Mouse (Mus musculus) left cerebral cortex, adult 9 months (tissue): ENCODE measurements around the gene Zfp691.

Experiments used
- DNase-seq, 2 experiments: peaks; one replicate each; pipeline ENCODE4 v3.0.0; 2022; ENCODE audit warnings: low spot score in 2 of 2

The Zfp691 gene

DNA sequence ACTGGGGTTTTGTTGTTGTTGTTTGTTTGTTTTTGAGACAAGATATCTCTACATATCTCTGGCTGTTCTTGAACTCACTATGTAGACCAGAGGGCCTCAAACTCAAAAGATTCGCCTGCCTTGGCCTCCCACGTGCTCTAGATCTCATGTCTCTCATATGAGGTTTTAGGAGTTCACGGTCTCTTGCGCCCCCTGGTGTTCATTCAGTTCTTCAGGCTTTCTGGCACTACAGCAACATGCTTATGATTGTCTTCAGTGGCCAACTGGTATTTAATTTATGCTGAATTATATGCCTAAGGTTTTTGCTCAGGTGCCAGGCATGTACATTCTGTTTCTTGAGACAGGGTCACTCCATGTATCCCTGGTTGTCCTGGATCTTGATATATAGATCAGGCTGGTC lies 6.3 kb downstream of the Zfp691 start:
- DNase-seq = peak; percentile 49 to 92

DNA sequence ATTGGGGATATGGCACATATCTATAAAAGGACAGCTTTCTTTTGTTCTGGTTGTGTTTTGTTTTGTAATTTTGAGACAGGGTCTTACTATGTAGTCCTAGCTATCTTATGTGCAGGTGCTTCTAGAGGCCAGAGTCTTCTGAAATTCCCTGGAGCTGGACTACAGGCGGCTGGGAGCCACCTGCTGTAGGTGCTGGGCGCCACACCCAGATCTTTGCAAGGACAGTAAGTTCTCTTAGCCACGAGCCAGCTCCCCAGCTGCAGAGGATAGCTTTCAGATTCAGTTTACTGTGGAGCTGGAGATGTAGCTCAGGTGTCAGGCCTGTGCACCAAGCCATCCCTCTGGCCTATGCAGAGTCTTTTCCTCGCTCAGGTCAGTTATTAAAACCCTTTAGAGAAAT lies 6.9 kb downstream of the Zfp691 start:
- no peak for DNase-seq

DNA sequence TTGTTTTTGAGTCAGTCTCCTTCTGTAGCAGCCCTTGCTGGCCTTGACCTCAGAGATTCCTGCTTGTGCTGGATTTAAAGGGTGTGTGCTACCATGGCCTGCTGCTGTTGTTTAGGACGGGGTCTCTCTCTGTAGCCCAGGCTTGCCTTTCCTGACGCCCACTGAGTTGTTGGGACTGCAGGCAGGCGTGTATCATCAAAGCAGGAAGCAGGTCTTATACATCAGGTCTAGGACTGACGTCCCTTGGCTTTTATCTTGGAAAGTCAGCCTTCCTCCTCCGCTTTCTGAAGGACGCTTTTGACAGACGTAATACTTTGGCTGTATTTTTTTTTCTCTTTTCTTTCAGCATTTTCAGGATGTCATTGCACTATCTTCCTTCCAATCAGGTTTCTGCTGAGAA lies 8.1 kb downstream of the Zfp691 start:
- DNase-seq = no peak

DNA sequence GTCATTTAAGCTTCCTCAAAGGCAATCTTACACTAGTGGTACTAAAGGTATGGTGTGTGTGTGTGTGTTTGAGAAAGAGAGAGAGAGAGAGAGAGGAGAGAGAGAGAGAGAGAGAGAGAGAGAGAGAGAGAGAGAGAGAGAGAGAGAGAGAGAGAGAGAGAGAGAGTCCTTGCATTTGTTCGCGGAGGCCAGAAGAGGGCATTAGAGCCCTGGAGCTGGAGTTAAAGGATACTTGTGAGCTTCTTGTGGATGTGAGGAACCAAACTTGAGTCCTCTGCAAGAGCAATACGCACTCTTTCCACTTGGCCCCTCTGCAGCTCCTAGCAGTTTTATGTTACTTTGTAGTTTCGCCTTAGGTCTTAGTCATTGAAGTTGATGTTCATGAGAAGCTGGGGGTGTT lies 11.0 kb downstream of the Zfp691 start:
- DNase-seq = no peak

DNA sequence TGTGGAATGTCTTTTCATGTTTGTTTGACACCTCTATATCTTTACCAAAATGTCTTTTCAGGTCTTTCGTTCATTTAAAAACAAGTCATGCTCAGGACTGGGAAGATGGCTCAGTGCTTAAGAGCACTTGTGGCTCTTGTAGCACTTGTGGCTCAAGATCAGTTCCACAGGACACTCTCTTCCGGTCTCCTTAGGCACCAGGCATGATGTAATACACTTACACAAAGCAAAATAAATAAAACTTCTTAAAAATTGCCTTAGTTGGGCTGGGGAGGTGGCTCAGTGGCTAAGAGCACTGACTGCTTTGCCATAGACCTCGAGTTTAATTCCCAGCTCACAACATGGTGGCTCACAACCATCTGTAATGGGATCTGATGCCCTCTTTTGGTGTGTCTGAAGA lies 12.6 kb downstream of the Zfp691 start:
- DNase-seq = no peak

DNA sequence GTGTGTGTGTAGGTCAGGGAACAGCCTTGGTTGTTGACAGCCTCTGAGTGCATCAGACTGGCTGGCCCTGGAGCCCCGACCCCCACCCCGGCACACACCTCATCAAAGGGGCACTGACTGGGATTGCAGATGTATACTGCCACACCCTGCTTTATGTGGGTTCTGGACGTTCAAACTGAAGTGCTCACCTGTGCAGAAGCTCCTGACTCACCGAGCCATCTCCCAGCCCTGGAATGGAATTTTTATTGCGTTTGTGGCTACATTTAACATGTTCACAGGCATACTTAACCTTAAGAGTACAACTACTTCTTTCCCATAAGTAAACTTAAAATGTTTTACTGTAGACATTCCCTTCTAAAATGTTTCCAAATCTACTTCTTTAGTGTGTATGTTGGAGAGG lies 16.1 kb downstream of the Zfp691 start:
- no peak for DNase-seq

DNA sequence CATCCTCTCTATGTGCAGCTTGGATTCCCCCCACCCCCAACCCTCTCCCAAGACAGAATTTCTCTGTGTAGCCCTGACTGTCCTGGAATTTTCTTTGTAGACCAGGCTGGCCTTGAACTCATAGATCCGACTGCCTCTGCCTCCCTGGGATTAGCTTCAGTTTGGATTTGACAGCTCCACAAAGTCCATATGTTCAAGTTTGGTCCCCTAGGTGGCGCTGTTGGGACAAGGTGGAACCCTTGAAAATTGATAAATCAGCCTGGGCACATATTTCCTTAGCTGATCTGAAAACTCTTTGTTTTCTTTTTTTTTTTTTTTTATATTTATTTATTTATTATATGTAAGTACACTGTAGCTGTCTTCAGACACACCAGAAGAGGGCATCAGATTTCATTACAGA lies 16.8 kb downstream of the Zfp691 start:
- peak in 1 of 2 experiments; percentile 55 for DNase-seq

DNA sequence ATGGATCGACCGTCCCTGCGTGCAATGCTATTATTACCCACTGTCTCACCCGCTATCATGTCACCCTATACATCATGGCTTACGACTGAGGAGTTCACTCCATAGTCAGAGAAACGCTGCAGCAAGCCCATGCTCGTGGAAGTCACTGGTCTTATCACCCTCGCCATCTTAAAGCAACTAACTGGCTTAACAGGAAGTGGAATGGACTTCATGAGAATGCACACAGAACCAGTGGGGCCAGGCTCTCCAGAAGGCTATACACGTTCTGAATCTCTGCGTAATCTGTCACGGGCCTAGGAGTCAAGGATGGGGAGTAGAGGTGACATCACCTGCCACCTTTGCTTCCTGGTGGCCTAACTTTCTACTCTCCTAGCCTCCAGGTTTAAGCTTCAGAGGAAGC lies 25.3 kb downstream of the Zfp691 start:
- no peak for DNase-seq

DNA sequence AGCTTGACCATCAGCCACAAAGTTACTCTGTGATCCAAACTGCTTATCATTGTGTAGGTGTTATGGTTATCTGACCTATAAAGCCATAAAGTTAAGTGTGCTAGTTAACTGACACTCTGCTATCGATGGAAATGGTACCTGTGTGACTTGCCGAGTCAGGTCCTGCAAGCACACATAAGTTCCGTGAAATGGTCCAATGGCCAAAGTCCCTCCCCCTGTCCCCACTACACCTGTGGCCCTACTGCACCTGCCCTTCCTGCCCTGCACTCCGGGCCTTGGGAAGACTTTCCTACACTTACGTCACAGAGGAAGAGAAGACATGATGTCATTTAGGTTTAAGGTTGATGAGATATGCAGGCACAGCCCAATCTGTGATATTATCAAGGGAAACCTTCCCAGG lies 26.6 kb downstream of the Zfp691 start:
- no peak for DNase-seq

DNA sequence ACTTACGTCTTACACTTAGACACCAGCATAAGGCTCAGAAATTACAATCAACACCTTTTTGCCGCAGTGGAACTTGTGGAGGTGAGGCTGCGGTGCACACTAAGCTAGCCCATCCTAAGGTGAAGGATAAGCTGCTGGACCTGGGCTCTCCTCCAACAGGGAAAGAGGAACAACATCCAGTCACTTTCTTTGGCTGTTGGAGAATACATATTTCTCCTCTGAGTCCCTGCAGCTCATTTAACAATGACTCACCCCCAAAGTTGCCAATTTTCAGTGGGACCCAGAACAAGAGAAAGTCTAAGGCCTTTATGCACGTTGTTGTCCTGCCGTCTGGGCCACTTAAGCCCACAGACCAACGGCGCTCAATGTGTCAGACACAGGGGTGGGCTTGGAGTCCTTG lies 27.2 kb downstream of the Zfp691 start:
- no peak for DNase-seq

DNA sequence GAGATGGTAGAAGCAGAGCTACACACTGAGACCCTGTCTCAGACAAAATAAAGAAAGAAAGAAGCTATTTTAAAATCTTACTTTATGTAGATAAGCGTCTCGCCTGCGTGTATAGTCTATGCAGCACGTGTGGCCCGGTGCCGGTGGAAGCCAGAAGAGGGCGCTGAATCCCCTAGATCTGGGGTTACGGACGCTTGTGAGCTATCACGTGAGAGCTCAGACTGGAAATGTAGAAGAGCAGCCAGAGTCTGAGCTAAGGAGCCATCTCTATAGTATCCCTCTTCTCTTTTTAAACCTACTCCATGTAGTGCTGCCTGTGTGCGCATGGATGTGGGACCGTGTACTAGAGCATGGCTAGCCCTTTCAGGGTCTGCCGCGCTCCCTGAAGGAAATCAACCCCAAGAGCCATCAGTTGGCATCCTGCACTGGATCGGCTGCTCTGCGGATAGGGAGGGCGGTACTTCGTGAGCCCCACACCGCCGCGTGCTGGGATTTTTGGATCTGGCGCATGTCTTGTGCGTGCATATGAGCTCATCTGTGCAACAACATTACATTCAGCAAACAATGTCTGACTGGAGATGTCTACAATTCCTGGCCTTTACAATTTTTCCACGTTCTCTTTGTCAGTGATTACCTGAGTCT lies 31.6 kb downstream of the Zfp691 start:
- DNase-seq = peak in 1 of 2 experiments; percentile 46

DNA sequence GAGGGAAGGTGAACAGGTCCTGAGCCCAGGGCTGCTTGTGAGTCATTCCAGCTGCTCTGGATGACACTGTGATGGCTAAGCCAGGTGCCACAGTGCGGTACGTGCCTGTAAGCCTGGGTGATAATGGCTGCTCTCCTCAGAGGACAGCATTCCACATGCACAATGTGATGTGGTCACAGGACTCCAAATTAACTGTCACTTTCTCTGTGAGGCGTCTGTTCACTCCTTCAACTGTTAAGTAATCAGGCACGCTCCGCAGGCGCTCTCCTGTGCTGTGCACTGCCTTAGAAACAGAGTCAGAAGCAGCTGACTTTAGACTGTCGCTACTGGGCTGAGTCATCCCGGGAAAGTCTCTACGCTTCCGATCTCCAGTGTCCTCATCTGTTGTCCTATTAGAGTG lies 32.8 kb downstream of the Zfp691 start:
- no peak for DNase-seq

DNA sequence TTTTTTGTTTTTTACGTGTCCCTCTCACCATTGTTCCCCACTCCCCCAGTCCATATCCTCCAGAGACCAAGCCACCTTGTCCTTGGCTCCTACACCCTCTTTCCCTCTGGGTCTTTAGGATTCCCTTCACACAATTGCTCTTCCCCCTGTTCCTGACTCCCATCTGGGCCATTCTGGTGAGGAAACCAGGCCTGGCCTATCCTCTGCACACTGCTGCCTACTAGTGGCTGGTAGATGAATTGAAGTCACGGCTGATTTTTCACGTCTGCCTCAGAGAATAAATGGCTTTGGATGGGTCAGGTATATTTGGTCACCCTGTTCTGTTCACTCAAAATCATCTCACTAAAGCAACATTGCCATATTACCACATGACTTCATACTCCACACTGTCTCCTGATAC lies 33.9 kb downstream of the Zfp691 start:
- no peak for DNase-seq

DNA sequence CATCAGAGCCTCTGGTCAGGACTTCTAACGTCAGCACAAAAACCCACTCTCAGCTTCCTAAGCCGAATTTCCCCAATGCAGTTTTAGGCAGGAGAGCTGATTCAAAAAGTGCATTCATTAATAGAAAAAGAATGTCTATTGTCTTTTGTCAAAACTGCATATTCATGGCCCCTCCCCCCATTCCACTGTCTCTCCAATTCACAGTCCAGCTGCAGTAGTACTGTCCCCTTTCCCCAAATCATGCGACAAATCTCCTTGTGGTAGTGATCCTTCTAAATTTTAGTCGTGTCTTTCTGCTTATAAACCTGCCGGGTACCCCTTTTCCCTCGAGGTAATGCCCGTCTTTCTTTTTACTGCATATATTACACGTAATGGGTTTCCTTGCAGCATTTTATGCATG lies 35.2 kb downstream of the Zfp691 start:
- DNase-seq = no peak

DNA sequence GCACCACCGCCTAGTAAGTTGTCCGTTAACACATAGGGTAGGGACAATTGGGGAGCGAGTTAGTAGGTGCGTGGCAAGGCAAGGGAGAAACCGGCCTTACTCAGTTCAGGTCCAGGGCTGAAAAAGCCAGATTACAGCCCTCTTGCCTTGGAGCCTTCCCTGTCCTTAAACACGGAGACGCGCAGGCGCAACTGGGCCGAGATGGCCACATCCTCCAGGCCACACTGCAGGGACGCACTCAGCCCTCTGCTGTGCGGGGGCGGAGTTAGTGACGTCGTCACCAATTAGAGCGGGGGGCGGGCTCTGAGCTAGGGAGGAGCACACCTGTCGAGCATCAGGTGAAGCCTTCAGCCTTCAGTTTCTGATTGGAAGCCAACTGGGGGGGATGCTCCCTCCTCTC lies 35.8 kb downstream of the Zfp691 start:
- DNase-seq = peak in 1 of 2 experiments; percentile 74

DNA sequence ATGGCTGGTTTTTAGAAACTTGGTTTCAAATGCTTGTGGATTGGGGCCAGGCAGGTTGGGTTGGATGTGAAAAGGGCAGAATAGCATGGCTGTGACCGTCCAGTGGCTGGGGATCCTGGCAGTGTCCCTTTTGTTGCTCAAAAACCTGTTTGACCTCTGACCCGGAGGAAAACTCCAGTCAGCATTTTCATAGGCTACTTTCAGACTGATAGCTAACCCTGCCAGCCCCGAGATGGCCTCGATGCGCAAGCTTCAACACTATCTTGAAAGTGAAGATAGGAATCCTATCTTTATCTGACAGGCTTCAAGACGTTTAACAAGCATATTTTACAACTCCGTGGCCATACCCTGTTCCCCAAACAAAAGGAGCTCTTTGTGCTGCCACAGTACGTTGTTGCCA lies 36.7 kb downstream of the Zfp691 start:
- no peak for DNase-seq

DNA sequence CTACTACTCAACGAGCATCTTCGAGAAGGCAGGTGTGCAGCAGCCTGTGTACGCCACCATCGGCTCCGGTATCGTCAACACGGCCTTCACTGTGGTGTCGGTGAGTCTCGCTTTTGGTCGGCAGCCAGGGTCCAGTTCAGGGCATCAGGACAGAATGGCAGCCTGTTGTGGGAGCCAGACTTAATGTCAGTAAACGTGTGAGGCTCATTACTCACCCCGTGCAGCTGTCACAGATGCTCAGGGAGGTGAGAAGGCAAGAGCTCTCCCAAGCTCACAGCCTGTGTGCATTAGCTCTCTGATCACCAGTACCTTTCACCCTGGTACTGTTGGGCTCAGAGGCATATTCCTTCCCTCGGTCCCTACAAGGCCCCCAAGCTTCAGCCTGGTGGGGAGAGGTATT lies 40.1 kb downstream of the Zfp691 start:
- DNase-seq = no peak

DNA sequence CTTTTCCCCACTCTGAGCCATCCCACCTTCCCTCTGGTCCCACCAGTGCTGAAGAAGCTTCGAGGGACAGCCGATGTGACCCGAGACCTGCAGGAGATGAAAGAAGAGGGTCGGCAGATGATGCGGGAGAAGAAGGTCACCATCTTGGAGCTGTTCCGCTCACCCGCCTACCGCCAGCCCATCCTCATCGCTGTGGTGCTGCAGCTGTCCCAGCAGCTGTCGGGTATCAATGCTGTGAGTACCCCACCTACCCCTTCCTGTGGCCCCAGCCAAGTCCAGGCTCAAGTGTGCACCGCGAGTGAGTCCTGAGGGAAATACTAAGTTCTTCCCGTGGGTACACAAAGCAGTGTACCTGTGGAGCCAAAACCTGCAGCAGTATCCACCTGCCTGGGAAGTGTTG lies 40.7 kb downstream of the Zfp691 start:
- DNase-seq = no peak

DNA sequence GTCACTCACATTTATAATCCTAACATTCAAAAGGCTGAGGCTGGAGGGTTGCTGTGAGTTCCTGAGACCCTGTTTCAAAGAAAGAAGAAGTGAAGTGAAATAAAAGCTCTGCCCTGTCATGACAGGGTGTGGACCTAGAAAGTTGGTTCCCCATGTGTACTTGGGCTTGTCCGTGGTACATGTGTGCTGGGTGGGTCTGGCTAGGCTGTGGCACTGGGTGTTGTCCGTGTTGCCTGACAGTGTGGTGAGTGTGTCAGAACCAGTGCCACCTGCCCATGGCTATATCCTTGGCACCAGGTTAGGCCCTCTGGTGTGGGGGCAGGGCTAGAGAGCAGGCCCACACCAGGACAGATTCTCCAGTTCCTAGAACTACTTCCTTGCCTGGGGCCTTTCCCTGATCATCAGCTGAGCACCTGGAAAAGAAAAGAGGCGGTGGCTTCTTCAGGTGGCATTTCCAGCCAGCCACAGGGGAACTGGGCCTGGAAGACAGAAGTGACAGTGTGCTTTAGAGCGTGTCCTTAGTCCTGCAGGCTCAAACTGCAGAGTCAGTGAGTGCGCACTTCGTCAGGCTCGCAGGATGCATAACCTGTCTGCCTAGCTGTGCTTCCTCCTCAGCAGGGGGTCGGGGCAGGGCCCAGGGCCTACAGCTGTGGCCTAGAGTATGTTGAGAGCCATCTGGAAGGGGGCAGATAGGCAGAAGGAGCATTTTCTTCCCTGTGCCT lies 42.6 kb downstream of the Zfp691 start:
- DNase-seq = no peak

DNA sequence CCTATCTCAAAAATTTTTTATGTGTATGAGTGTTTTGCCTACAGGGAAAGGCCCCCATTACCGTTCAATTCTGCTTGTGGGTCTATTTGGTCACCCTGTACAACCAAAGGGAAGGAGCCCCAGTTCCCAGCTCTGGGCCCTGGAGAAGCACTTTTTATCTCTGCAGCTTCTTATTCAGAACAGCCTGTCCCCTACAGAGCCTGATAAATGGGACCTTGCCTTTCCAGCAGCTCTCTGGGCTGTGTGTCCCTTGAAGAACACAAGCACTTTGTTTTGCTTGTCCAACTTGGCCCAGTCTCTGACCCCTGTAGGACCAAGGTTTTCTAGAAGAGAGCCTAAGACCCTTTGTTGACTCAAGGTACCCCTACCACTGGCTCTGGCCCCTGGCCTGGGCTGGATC lies 44.9 kb downstream of the Zfp691 start:
- no peak for DNase-seq

DNA sequence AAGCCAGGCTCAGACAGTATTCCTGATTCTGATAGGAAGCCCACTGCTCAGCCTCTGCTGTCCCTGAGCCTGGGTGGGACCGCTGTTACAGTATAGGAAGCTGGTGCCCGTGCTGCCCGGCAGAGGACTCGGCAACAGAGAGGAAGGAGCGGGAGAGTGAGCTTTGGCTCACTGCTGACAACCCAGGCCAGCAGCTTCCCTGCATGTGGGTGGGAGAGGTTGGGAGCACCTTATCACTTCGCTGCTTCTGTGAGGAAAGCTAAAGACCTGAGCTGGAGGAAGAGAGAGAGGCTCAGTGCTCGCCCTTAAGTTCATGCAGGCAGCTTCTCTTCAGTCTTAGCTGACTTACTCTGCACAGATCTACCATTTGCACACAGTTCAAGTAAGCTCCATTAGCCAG lies 45.4 kb downstream of the Zfp691 start:
- no peak for DNase-seq

DNA sequence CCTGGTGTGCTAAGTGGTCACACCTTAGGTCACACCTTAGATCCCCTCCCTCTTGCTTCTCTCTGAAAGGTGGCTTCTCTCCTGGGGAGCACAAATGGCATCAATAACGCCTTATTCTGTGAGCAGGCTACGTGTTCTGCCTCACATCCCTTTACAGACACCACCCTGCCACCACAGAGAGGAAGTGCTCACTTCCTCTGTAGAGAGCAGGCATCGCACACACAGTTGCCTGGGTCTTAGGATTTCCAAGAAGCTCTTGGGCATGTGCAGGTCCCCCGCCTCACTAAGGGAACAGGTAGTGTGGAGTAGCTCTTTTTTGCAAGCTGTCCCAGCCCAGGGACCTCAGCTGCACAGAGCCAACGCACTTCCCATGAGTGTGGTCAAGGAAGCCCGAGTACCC lies 46.8 kb downstream of the Zfp691 start:
- DNase-seq = no peak

DNA sequence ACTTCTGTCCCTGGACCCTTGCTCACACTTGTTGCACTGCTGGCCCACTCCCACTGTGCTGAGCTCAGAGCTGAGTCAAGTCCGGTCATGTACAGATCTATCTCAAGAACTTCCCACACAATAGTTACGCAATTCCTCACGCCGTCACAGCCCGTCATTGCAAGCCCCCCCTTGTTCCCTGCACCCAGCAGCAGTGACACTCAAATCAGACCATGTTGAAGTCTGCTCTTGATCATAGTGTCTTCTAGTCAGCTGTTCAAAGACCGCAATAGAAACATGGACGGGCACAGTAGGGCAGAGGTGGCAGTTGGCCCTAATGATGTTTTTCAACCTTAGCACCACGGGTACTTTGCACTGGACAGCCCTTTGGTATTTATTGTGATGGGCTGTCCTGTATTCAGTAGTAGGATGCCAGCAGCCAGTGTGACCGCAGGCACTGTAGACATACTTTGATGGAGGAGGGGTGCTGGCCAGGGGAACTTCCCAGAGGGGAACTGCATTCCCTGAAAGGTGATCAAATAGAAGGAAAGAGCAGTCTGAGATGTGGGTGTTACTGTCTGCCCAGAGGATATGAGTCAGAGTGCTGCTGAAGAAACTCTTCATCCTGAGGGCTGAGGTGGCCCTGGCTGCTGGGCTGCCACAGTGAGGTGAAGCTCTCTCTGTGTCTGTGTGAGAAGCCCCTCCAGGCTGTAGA lies 48.3 kb downstream of the Zfp691 start:
- DNase-seq = no peak
